Mouse (Mus musculus) hindbrain, embryonic 13.5 days (tissue): ENCODE data around the gene Gm27029. TPM values are rescaled to one million over a fixed set of nuclear protein-coding genes. Genes with fewer than 3 reads are reported as not detected.
A peak's percentile ranks its signal among the peaks of the same experiment; 100 is the strongest.
"Not testable (repeated sequence)": the region's sequence is repeated elsewhere in the genome, so short reads cannot be mapped to it uniquely, and the experiment has no call there.

ENCODE experiments used
- ATAC-seq: fragments of 200-750 bp; cut with Nextera tagmentation; 2 replicates; pipeline ENCODE4 v1.8.0; 2017; ENCODE audit warnings: moderate TSS enrichment; ENCODE audit not compliant: low FRiP score
- H3K27ac ChIP-seq: fragments of 300-500 bp; sonication (generic); 2 replicates; pipeline ENCODE4 v1.5.1; 2015; ENCODE audit warnings: inconsistent platforms, mild to moderate bottlenecking, moderate library complexity
- H3K27me3 ChIP-seq: fragments of 300-500 bp; sonication (generic); 2 replicates; pipeline ENCODE4 v1.6.1; 2015; ENCODE audit warnings: mild to moderate bottlenecking, inconsistent platforms
- H3K36me3 ChIP-seq: fragments of 300-500 bp; sonication (generic); 2 replicates; pipeline ENCODE4 v1.6.1; 2015; ENCODE audit warnings: mild to moderate bottlenecking, inconsistent platforms
- H3K4me1 ChIP-seq: fragments of 300-500 bp; sonication (generic); replicated peaks from 2 replicates; pipeline ENCODE4 v1.6.1; 2015; ENCODE audit warnings: inconsistent platforms
- H3K4me2 ChIP-seq: fragments of 300-500 bp; sonication (generic); 2 replicates; pipeline ENCODE4 v1.6.1; 2015; ENCODE audit warnings: inconsistent platforms, mild to moderate bottlenecking, moderate library complexity
- H3K4me3 ChIP-seq: fragments of 300-500 bp; sonication (generic); 2 replicates; pipeline ENCODE4 v1.5.1; 2015; ENCODE audit warnings: mild to moderate bottlenecking, inconsistent platforms
- H3K9ac ChIP-seq: fragments of 300-500 bp; sonication (generic); 2 replicates; pipeline ENCODE4 v1.6.1; 2015; ENCODE audit warnings: mild to moderate bottlenecking, inconsistent platforms
- H3K9me3 ChIP-seq: fragments of 300-500 bp; sonication (generic); 2 replicates; pipeline ENCODE4 v1.6.1; 2016; ENCODE audit warnings: inconsistent platforms
- WGBS: fragments of 180-500 bp; shearing (Covaris S2); methylation state at CpG from one replicate; pipeline ENCODE4 v1.1.7; 2015; 5-methylcytosine and 5-hydroxymethylcytosine counted together
- polyA plus RNA-seq: library from polyadenylated mRNA; unstranded; fragments of >200 nt; fragmentation: Nextera tagmentation; extraction: Ambion mirVana; gene quantifications from 2 replicates; pipeline ENCODE4 v1.2.1, GENCODE M21; 2015

Gm27029 gene
- polyA plus RNA-seq, 1 experiment from 2014 or later, result 4.8 TPM

GRCm38 (mm10) chr11:101415306-101415705 is 9.3 kb downstream of the Gm27029 start:
- Histone ChIP-seq H3K4me3 (no peak overlapping the region), H3K9ac (no peak overlapping the region), H3K9me3 (no peaks in the 10 kb centered on the region), H3K4me1 (peaks cover 14% of the 10 kb centered on the region), H3K27me3 (no peaks in the 10 kb centered on the region), H3K36me3 (peaks cover 34% of the 10 kb centered on the region), H3K4me2 (no peak overlapping the region), H3K27ac (no peak overlapping the region)
- WGBS, result 91% methylated on average over 2 of the region's 2 CpGs
- no peak for ATAC-seq

GRCm38 (mm10) chr11:101395110-101395509 is 29.5 kb downstream of the Gm27029 start:
- H3K9ac ChIP-seq, result no peak overlapping the region
- H3K27me3 ChIP-seq, result peaks cover 5% of the 10 kb centered on the region; the same call in 1 of the 2 replicates
- ATAC-seq, result 0 out of 2 replicates have a peak, but pooled peaks have one; percentile 21
- no peaks in the 10 kb centered on the region for H3K36me3 ChIP-seq
- H3K27ac ChIP-seq, result no peak overlapping the region
- WGBS, result 9% methylated on average over 8 of the region's 8 CpGs
- H3K4me3 ChIP-seq, result no peak overlapping the region
- H3K4me2 ChIP-seq, result no peak overlapping the region
- no peaks in the 10 kb centered on the region for H3K9me3 ChIP-seq
- H3K4me1 ChIP-seq, result no peaks in the 10 kb centered on the region

GRCm38 (mm10) chr11:101381817-101382216 is 42.8 kb downstream of the Gm27029 start:
- H3K27ac ChIP-seq, result no peak overlapping the region
- no peaks in the 10 kb centered on the region for H3K27me3 ChIP-seq
- no peaks in the 10 kb centered on the region for H3K9me3 ChIP-seq
- no peaks in the 10 kb centered on the region for H3K4me1 ChIP-seq
- H3K4me3 ChIP-seq, result no peak overlapping the region
- no peaks in the 10 kb centered on the region for H3K36me3 ChIP-seq
- no peak overlapping the region for H3K4me2 ChIP-seq
- WGBS, result 17% methylated on average over 4 of the region's 4 CpGs
- no peak for ATAC-seq
- no peak overlapping the region for H3K9ac ChIP-seq

GRCm38 (mm10) chr11:101378926-101379325 is 45.7 kb downstream of the Gm27029 start:
- 86% methylated on average over 6 of the region's 6 CpGs for WGBS
- no peak for ATAC-seq
- no peak overlapping the region for H3K4me2 ChIP-seq

GRCm38 (mm10) chr11:101378196-101378595 is 46.4 kb downstream of the Gm27029 start:
- not testable (repeated sequence) for ATAC-seq, H3K4me3 ChIP-seq, H3K4me1 ChIP-seq, H3K4me2 ChIP-seq, H3K27ac ChIP-seq, H3K36me3 ChIP-seq, H3K9me3 ChIP-seq, H3K9ac ChIP-seq, H3K27me3 ChIP-seq
- 87% methylated on average over 8 of the region's 8 CpGs for WGBS

More at GRCm38 (mm10) chr11:101378926-101379325, 45.7 kb downstream of the Gm27029 start:
- H3K27me3 ChIP-seq, result no peaks in the 10 kb centered on the region
- H3K27ac ChIP-seq, result no peak overlapping the region
- no peak overlapping the region for H3K9ac ChIP-seq
- no peak overlapping the region for H3K4me3 ChIP-seq
- no peaks in the 10 kb centered on the region for H3K4me1 ChIP-seq
- no peaks in the 10 kb centered on the region for H3K36me3 ChIP-seq
- no peaks in the 10 kb centered on the region for H3K9me3 ChIP-seq

GRCm38 (mm10) chr11:101374421-101374938 is 50.1 kb downstream of the Gm27029 start:
- ATAC-seq, result no peak
- no peaks in the 10 kb centered on the region for H3K4me1 ChIP-seq
- no peak overlapping the region for H3K9ac ChIP-seq
- 66% methylated on average over 7 of the region's 7 CpGs for WGBS
- H3K36me3 ChIP-seq, result no peaks in the 10 kb centered on the region
- no peak overlapping the region for H3K4me2 ChIP-seq
- no peaks in the 10 kb centered on the region for H3K9me3 ChIP-seq
- no peak overlapping the region for H3K27ac ChIP-seq
- no peaks in the 10 kb centered on the region for H3K27me3 ChIP-seq
- no peak overlapping the region for H3K4me3 ChIP-seq

GRCm38 (mm10) chr11:101370141-101370540 is 54.5 kb downstream of the Gm27029 start:
- H3K27me3 ChIP-seq, result no peaks in the 10 kb centered on the region
- no peak overlapping the region for H3K4me2 ChIP-seq
- 82% methylated on average over 5 of the region's 5 CpGs for WGBS
- no peak overlapping the region for H3K27ac ChIP-seq
- H3K9me3 ChIP-seq, result no peaks in the 10 kb centered on the region
- H3K36me3 ChIP-seq, result no peaks in the 10 kb centered on the region
- H3K9ac ChIP-seq, result no peak overlapping the region
- ATAC-seq, result no peak
- no peak overlapping the region for H3K4me3 ChIP-seq
- no peaks in the 10 kb centered on the region for H3K4me1 ChIP-seq

- no peaks in the 10 kb centered on the region for H3K4me1 ChIP-seq
- H3K9me3 ChIP-seq, result no peaks in the 10 kb centered on the region
- no peak within 1 kb of the TSS for H3K4me3 ChIP-seq
- no peak within 1 kb of the TSS for H3K4me2 ChIP-seq
- no peaks in the 10 kb centered on the region for H3K36me3 ChIP-seq
- WGBS, result 91% methylated on average over 8 of the region's 8 CpGs
- no peak for ATAC-seq
- H3K9ac ChIP-seq, result no peak within 1 kb of the TSS
- no peaks in the 10 kb centered on the region for H3K27me3 ChIP-seq
- no peak within 1 kb of the TSS for H3K27ac ChIP-seq
Observed at GRCm38 (mm10) chr11:101367326-101367935, 57.2 kb downstream of the Gm27029 start, which contains the start of gene G6pc. G6pc (plus strand) TSS chr11:101367561.

- no peak overlapping the region for H3K27ac ChIP-seq
- H3K4me1 ChIP-seq, result no peaks in the 10 kb centered on the region
- ATAC-seq, result no peak
- WGBS, result 82% methylated on average over 5 of the region's 5 CpGs
- H3K4me3 ChIP-seq, result no peak overlapping the region
- no peaks in the 10 kb centered on the region for H3K36me3 ChIP-seq
- H3K9ac ChIP-seq, result no peak overlapping the region
- H3K27me3 ChIP-seq, result no peaks in the 10 kb centered on the region
- no peak overlapping the region for H3K4me2 ChIP-seq
- no peaks in the 10 kb centered on the region for H3K9me3 ChIP-seq
Observed at GRCm38 (mm10) chr11:101364531-101364931, 60.1 kb downstream of the Gm27029 start.

GRCm38 (mm10) chr11:101360651-101361113 is 63.9 kb downstream of the Gm27029 start:
- no peaks in the 10 kb centered on the region for H3K27me3 ChIP-seq
- ATAC-seq, result no peak
- 75% methylated on average over 3 of the region's 3 CpGs for WGBS
- H3K36me3 ChIP-seq, result no peaks in the 10 kb centered on the region
- no peak overlapping the region for H3K4me3 ChIP-seq
- H3K4me1 ChIP-seq, result no peaks in the 10 kb centered on the region
- H3K27ac ChIP-seq, result no peak overlapping the region
- H3K9ac ChIP-seq, result no peak overlapping the region
- H3K9me3 ChIP-seq, result no peaks in the 10 kb centered on the region
- H3K4me2 ChIP-seq, result no peak overlapping the region

GRCm38 (mm10) chr11:101359776-101360175 is 64.8 kb downstream of the Gm27029 start:
- Histone ChIP-seq H3K4me3 (no peak overlapping the region), H3K4me2 (no peak overlapping the region), H3K27me3 (no peaks in the 10 kb centered on the region), H3K27ac (no peak overlapping the region), H3K9ac (no peak overlapping the region), H3K36me3 (no peaks in the 10 kb centered on the region), H3K9me3 (no peaks in the 10 kb centered on the region), H3K4me1 (no peaks in the 10 kb centered on the region)
- 78% methylated on average over 9 of the region's 9 CpGs for WGBS
- no peak for ATAC-seq

GRCm38 (mm10) chr11:101357505-101358182 is 67.0 kb downstream of the Gm27029 start:
- Histone ChIP-seq H3K9me3 (no peaks in the 10 kb centered on the region), H3K27me3 (no peaks in the 10 kb centered on the region), H3K27ac (no peak overlapping the region), H3K4me3 (no peak overlapping the region), H3K4me2 (no peak overlapping the region), H3K4me1 (no peaks in the 10 kb centered on the region), H3K9ac (no peak overlapping the region), H3K36me3 (no peaks in the 10 kb centered on the region)
- ATAC-seq, result no peak
- 83% methylated on average over 3 of the region's 3 CpGs for WGBS
